20 mouse cellular contexts compared by ENCODE assay signal in genomic region chr13:45805915-45806599, GRCm38 (mm10).
DNase-seq lines count a peak whose midpoint lies in the region; ATAC-seq lines count a peak whose summit lies in the region.
"Had no signal": no experiment of that assay in that cellular context is flagged by ENCODE, and none has a peak within 500 bp of the region (broad histone marks: within the 10 kb centered on the region; RNA-seq: fewer than 3 reads in every experiment).

No protein-coding gene starts in this region.

- H3K4me3 ChIP-seq in midbrain, embryonic 11.5 days (ENCODE audit: low read depth, low read length): no peak overlapping the region
- H3K4me3 ChIP-seq in midbrain, embryonic 16.5 days (ENCODE audit: low read depth, low read length): no peak overlapping the region
- no peak overlapping the region for H3K4me3 ChIP-seq in forebrain, embryonic 15.5 days
- H3K4me3 ChIP-seq: gastrocnemius, adult 2 months; hindbrain, embryonic 15.5 days; limb, embryonic 13.5 days; megakaryocyte, embryonic 14.5 days had no signal

- peaks cover 20% of the 10 kb centered on the region; the same call in 1 of the 2 replicates for H3K4me1 ChIP-seq in midbrain, embryonic 11.5 days (ENCODE audit: control insufficient read depth, insufficient read depth, low read length)
- peaks cover 26% of the 10 kb centered on the region for H3K4me1 ChIP-seq in midbrain, embryonic 16.5 days (ENCODE audit: control insufficient read depth, insufficient read depth, low read length)
- H3K4me1 ChIP-seq in forebrain, embryonic 15.5 days: peaks cover 42% of the 10 kb centered on the region

- H3K9ac ChIP-seq in midbrain, embryonic 11.5 days (ENCODE audit: low read length): no peak overlapping the region
- no peak overlapping the region for H3K9ac ChIP-seq in midbrain, embryonic 16.5 days (ENCODE audit: low read depth, low read length)
- H3K9ac ChIP-seq in forebrain, embryonic 15.5 days (replicated peaks): no peak overlapping the region
- H3K9ac ChIP-seq: hindbrain, embryonic 15.5 days; limb, embryonic 13.5 days; liver, embryonic 14.5 days had no signal

- intact Hi-C loops in left cerebral cortex, postnatal 25 days (cut with DNase I): no loop called here

- no peak overlapping the region for H3K27ac ChIP-seq in midbrain, embryonic 11.5 days (ENCODE audit: low read depth, low read length)
- no peak overlapping the region for H3K27ac ChIP-seq in midbrain, embryonic 16.5 days (ENCODE audit: low read length)
- H3K27ac ChIP-seq in forebrain, embryonic 15.5 days (replicated peaks): peak overlapping the region; percentile 51
- H3K27ac ChIP-seq: gastrocnemius, adult 2 months; hindbrain, embryonic 15.5 days; kidney, postnatal 0 days; limb, embryonic 13.5 days; liver, embryonic 14.5 days had no signal

- peak overlapping the region; percentile 18; the same call in 1 of the 2 replicates for H3K4me2 ChIP-seq in midbrain, embryonic 11.5 days
- H3K4me2 ChIP-seq in midbrain, embryonic 16.5 days (ENCODE audit: low read length): no peak overlapping the region
- 0 out of 2 replicates have a peak overlapping the region, but pooled peaks have one; percentile 4 for H3K4me2 ChIP-seq in forebrain, embryonic 15.5 days (replicated peaks)
- H3K4me2 ChIP-seq: hindbrain, embryonic 15.5 days; limb, embryonic 13.5 days had no signal

- peak; percentile 88 for DNase-seq in midbrain, embryonic 11.5 days (ENCODE audit: low spot score, missing footprints)
- DNase-seq in embryo, embryonic 9.5 days (ENCODE audit: extremely low spot score): peak; percentile 10
- no peak for DNase-seq in layer of hippocampus, adult 11-12 months (ENCODE audit: low spot score)
- no peak for DNase-seq in left cerebral cortex, postnatal 25 days (ENCODE audit: low spot score in 2 of 2)
- DNase-seq in lung, postnatal 14 days: no peak
- DNase-seq: adrenal gland, postnatal 25 days; B cell, adult 2 months; cerebellum, postnatal 10 days; gastrocnemius, adult 2 months; spleen, adult 18-20 months had no signal

- H3K27me3 ChIP-seq in midbrain, embryonic 11.5 days (ENCODE audit: control insufficient read depth, insufficient read depth, low read length): peaks cover 5% of the 10 kb centered on the region; the same call in 1 of the 2 replicates
- H3K27me3 ChIP-seq in midbrain, embryonic 16.5 days (ENCODE audit: control insufficient read depth, insufficient read depth, low read depth, low read length): no peaks in the 10 kb centered on the region
- H3K27me3 ChIP-seq in forebrain, embryonic 15.5 days: no peaks in the 10 kb centered on the region
- H3K27me3 ChIP-seq: hindbrain, embryonic 15.5 days; limb, embryonic 13.5 days; megakaryocyte, embryonic 14.5 days; Patski had no signal

- no peak for ATAC-seq in midbrain, embryonic 11.5 days (ENCODE audit: low FRiP score)
- ATAC-seq in midbrain, embryonic 16.5 days: no peak
- peak; percentile 59 for ATAC-seq in forebrain, embryonic 15.5 days (replicated peaks)
- ATAC-seq: intestine, embryonic 16.5 days; lung, postnatal 0 days; Patski had no signal

- WGBS in midbrain, embryonic 11.5 days: 16% methylated on average over 9 of the region's 9 CpGs
- 10% methylated on average over 9 of the region's 9 CpGs for WGBS in midbrain, embryonic 16.5 days
- 7% methylated on average over 9 of the region's 9 CpGs for WGBS in forebrain, embryonic 15.5 days

- no peaks in the 10 kb centered on the region for H3K9me3 ChIP-seq in midbrain, embryonic 11.5 days (ENCODE audit: control insufficient read depth, low read length)
- H3K9me3 ChIP-seq in midbrain, embryonic 16.5 days (replicated peaks; ENCODE audit: control insufficient read depth, low read length, poor library complexity, severe bottlenecking): no peaks in the 10 kb centered on the region
- no peaks in the 10 kb centered on the region for H3K9me3 ChIP-seq in forebrain, embryonic 15.5 days
- H3K9me3 ChIP-seq: hindbrain, embryonic 15.5 days; limb, embryonic 13.5 days; megakaryocyte, embryonic 14.5 days had no signal

- H3K36me3 ChIP-seq in midbrain, embryonic 11.5 days (ENCODE audit: control insufficient read depth, insufficient read depth, low read length): no peaks in the 10 kb centered on the region
- no peaks in the 10 kb centered on the region for H3K36me3 ChIP-seq in midbrain, embryonic 16.5 days (ENCODE audit: control insufficient read depth, insufficient read depth, low read length)
- no peaks in the 10 kb centered on the region for H3K36me3 ChIP-seq in forebrain, embryonic 15.5 days
- H3K36me3 ChIP-seq: hindbrain, embryonic 15.5 days; limb, embryonic 13.5 days had no signal

Comparison
In these comparisons a context has a peak if more than half of its experiments do, and no peak if none do; other contexts are left out.
1. DNase-seq: peak in midbrain, embryonic 11.5 days (single experiment) and embryo, embryonic 9.5 days (single experiment); none in layer of hippocampus, adult 11-12 months (single experiment), left cerebral cortex, postnatal 25 days (0 of 2) and lung, postnatal 14 days (single experiment).